Mouse (Mus musculus) midbrain, postnatal 0 days (tissue): ENCODE measurements around the gene Paqr9. TPM values are rescaled to one million over a fixed set of nuclear protein-coding genes. Genes with fewer than 3 reads are reported as not detected.

ENCODE experiments used
- ATAC-seq: fragments of 200-750 bp; cut with Nextera tagmentation; 2 replicates; pipeline ENCODE4 v1.8.0; 2017; ENCODE audit warnings: moderate number of reproducible peaks, mild to moderate bottlenecking, moderate TSS enrichment, moderate library complexity; ENCODE audit not compliant: low FRiP score
- DNase-seq: peaks from one replicate; pipeline ENCODE4 v3.0.0-alpha.2; 2015; ENCODE audit warnings: low spot score
- H3K27ac ChIP-seq: fragments of 300-500 bp; sonication (generic); 2 replicates; pipeline ENCODE4 v1.5.1; 2014; ENCODE audit warnings: low read depth, mild to moderate bottlenecking, low read length, mixed read lengths
- H3K27me3 ChIP-seq: fragments of 300-500 bp; sonication (generic); 2 replicates; pipeline ENCODE4 v1.6.1; 2014; ENCODE audit warnings: low read length, control low read depth, mixed read lengths; ENCODE audit not compliant: insufficient read depth
- H3K36me3 ChIP-seq: fragments of 300-500 bp; sonication (generic); 2 replicates; pipeline ENCODE4 v1.6.1; 2014; ENCODE audit warnings: low read length, control low read depth, mixed read lengths; ENCODE audit not compliant: insufficient read depth
- H3K4me1 ChIP-seq: fragments of 300-500 bp; sonication (generic); 2 replicates; pipeline ENCODE4 v1.6.1; 2014; ENCODE audit warnings: mild to moderate bottlenecking, control low read depth, antibody characterized with exemption, low read length, mixed read lengths; ENCODE audit not compliant: insufficient read depth
- H3K4me2 ChIP-seq: fragments of 300-500 bp; sonication (generic); 2 replicates; pipeline ENCODE4 v1.6.1; 2014; ENCODE audit warnings: low read depth, mild to moderate bottlenecking, low read length, mixed read lengths; ENCODE audit not compliant: poor library complexity, severe bottlenecking
- H3K4me3 ChIP-seq: fragments of 300-500 bp; sonication (generic); 2 replicates; pipeline ENCODE4 v1.5.1; 2014; ENCODE audit warnings: low read depth, mild to moderate bottlenecking, low read length, moderate library complexity
- H3K9ac ChIP-seq: fragments of 300-500 bp; sonication (generic); replicated peaks from 2 replicates; pipeline ENCODE4 v1.6.1; 2014; ENCODE audit warnings: mild to moderate bottlenecking, low read length, moderate library complexity, mixed read lengths; ENCODE audit not compliant: poor library complexity, severe bottlenecking
- H3K9me3 ChIP-seq: fragments of 300-500 bp; sonication (generic); 2 replicates; pipeline ENCODE4 v1.6.1; 2016; ENCODE audit warnings: low read length, control low read depth
- CTCF ChIP-seq: IDR thresholded peaks from 2 replicates; pipeline ENCODE4 v1.5.1; 2016; ENCODE audit warnings: antibody characterized with exemption, mild to moderate bottlenecking
- WGBS: fragments of 180-500 bp; shearing (Covaris S2); extraction: QIAGEN DNeasy Blood & Tissue Kit; methylation state at CpG from one replicate; pipeline ENCODE4 v1.1.7; 2014; 5-methylcytosine and 5-hydroxymethylcytosine counted together
- polyA plus RNA-seq: library from polyadenylated mRNA; unstranded; fragments of >200 nt; fragmentation: Nextera tagmentation; extraction: Ambion mirVana; gene quantifications from 2 replicates; pipeline ENCODE4 v1.2.1, GENCODE M21; 2015
- total RNA-seq: library from RNA; depleted of rRNA; stranded (reverse); fragments of >200 nt; gene quantifications from 2 replicates; pipeline ENCODE4 v1.2.3, GENCODE M21; 2014

The Paqr9 gene
- total and polyA plus RNA-seq, 2 experiments from 2014 or later, result 6.5 to 29.5 TPM

- TF ChIP-seq CTCF, result no peak
- no peaks in the 10 kb centered on the region for H3K9me3 ChIP-seq
- no peak overlapping the region for H3K9ac ChIP-seq
- no peak overlapping the region for H3K27ac ChIP-seq
- no peak overlapping the region for H3K4me3 ChIP-seq
- H3K4me1 ChIP-seq, result no peaks in the 10 kb centered on the region
- WGBS, result 92% methylated on average over 6 of the region's 6 CpGs
- no peaks in the 10 kb centered on the region for H3K27me3 ChIP-seq
- H3K4me2 ChIP-seq, result no peak overlapping the region
- DNase-seq, result no peak
- ATAC-seq, result no peak
- H3K36me3 ChIP-seq, result no peaks in the 10 kb centered on the region
Observed at GRCm38 (mm10) chr9:95577502-95577901, 18.0 kb downstream of the Paqr9 start.

- TF ChIP-seq CTCF, result no peak
- Histone ChIP-seq H3K27me3 (no peaks in the 10 kb centered on the region), H3K9me3 (no peaks in the 10 kb centered on the region), H3K4me2 (no peak overlapping the region), H3K36me3 (no peaks in the 10 kb centered on the region), H3K27ac (no peak overlapping the region), H3K4me1 (no peaks in the 10 kb centered on the region), H3K4me3 (no peak overlapping the region), H3K9ac (no peak overlapping the region)
- WGBS, result 75% methylated on average over 5 of the region's 5 CpGs
- no peak for ATAC-seq
- no peak for DNase-seq
Observed at GRCm38 (mm10) chr9:95578366-95578895, 19.0 kb downstream of the Paqr9 start.

- Histone ChIP-seq H3K4me2 (no peak overlapping the region), H3K4me3 (no peak overlapping the region), H3K9ac (no peak overlapping the region), H3K27me3 (no peaks in the 10 kb centered on the region), H3K4me1 (no peaks in the 10 kb centered on the region), H3K27ac (no peak overlapping the region), H3K36me3 (no peaks in the 10 kb centered on the region), H3K9me3 (no peaks in the 10 kb centered on the region)
- ATAC-seq, result no peak
- TF ChIP-seq CTCF, result no peak
- DNase-seq, result no peak
- WGBS, result 47% methylated on average over 16 of the region's 16 CpGs
Observed at GRCm38 (mm10) chr9:95581021-95581757, 21.7 kb downstream of the Paqr9 start.

GRCm38 (mm10) chr9:95581758-95582515 lies 22.5 kb downstream of the Paqr9 start:
- peak overlapping the region; percentile 25; the same call in 1 of the 2 replicates for H3K4me3 ChIP-seq
- DNase-seq (no peak), ATAC-seq (no peak)
- no peak overlapping the region for H3K27ac ChIP-seq
- H3K36me3 ChIP-seq, result no peaks in the 10 kb centered on the region
- H3K4me1 ChIP-seq, result no peaks in the 10 kb centered on the region
- WGBS, result 8% methylated on average over 20 of the region's 20 CpGs
- peak overlapping the region; percentile 51 for H3K4me2 ChIP-seq
- peak overlapping the region; percentile 51 for H3K9ac ChIP-seq
- no peaks in the 10 kb centered on the region for H3K9me3 ChIP-seq
- no peaks in the 10 kb centered on the region for H3K27me3 ChIP-seq
- no peak for TF ChIP-seq CTCF

GRCm38 (mm10) chr9:95582555-95582954 lies 23.1 kb downstream of the Paqr9 start:
- no peak for DNase-seq

GRCm38 (mm10) chr9:95586046-95586445 lies 26.6 kb downstream of the Paqr9 start:
- H3K4me2 ChIP-seq, result no peak overlapping the region
- no peak overlapping the region for H3K4me3 ChIP-seq
- H3K9ac ChIP-seq, result no peak overlapping the region
- no peak for TF ChIP-seq CTCF
- DNase-seq, result no peak
- 98% methylated on average over 4 of the region's 5 CpGs for WGBS
- no peaks in the 10 kb centered on the region for H3K9me3 ChIP-seq
- no peak for ATAC-seq
- H3K36me3 ChIP-seq, result no peaks in the 10 kb centered on the region
- no peaks in the 10 kb centered on the region for H3K4me1 ChIP-seq
- no peaks in the 10 kb centered on the region for H3K27me3 ChIP-seq
- H3K27ac ChIP-seq, result no peak overlapping the region

More at GRCm38 (mm10) chr9:95582555-95582954, 23.1 kb downstream of the Paqr9 start:
- Histone ChIP-seq H3K27me3 (no peaks in the 10 kb centered on the region), H3K27ac (no peak overlapping the region), H3K9ac (no peak overlapping the region), H3K9me3 (no peaks in the 10 kb centered on the region), H3K4me2 (no peak overlapping the region), H3K4me3 (no peak overlapping the region), H3K36me3 (no peaks in the 10 kb centered on the region), H3K4me1 (no peaks in the 10 kb centered on the region)
- ATAC-seq, result no peak
- 10% methylated on average over 8 of the region's 8 CpGs for WGBS
- TF ChIP-seq CTCF, result no peak
